Mouse (Mus musculus): ENCODE data around the gene Gpr89.

- no peak for TF ChIP-seq CTCF (IDR thresholded peaks at IDR 0.05; ENCODE audit: extremely low read depth, insufficient read depth, low read length)
- TF ChIP-seq POLR2A (IDR thresholded peaks at IDR 0.05; ENCODE audit: extremely low read depth, insufficient read depth, low read length): no peak
These were observed 58.2 kb downstream of the Gpr89 start for GRCm38 (mm10) chr3:96846985-96847384.
